Mouse (Mus musculus) G1E (cell line): ENCODE results near the gene B3gnt7.

Experiments
- CTCF ChIP-seq: IDR thresholded peaks from 2 replicates; pipeline ENCODE4 v1.5.1; 2012; ENCODE audit warnings: low read depth, low read length, inconsistent platforms, mixed read lengths
- GATA1 ChIP-seq: IDR thresholded peaks from 2 replicates; pipeline ENCODE4 v1.6.1; 2012; ENCODE audit warnings: borderline replicate concordance, low read length, inconsistent platforms, mixed read lengths

- TF ChIP-seq CTCF (no peak), GATA1 (no peak)
These were observed 12.2 kb upstream of the B3gnt7 start for GRCm38 (mm10) chr1:86290452-86290851.
